Mouse (Mus musculus): ENCODE data around the gene Fam229b. TPM values are rescaled to one million over a fixed set of nuclear protein-coding genes. Genes with fewer than 3 reads are reported as not detected.

Gene Fam229b
- polyA plus RNA-seq (2016; fragmentation: Nextera tagmentation; extraction: Ambion mirVana), result 20.9 and 22.4 TPM in 2 replicates

- Histone ChIP-seq H3K4me2 (replicated peaks) (peak within 1 kb of the TSS; percentile 75), H3K27ac (replicated peaks) (peak within 1 kb of the TSS; percentile 56), H3K27me3 (no peaks in the 10 kb centered on the region), H3K4me3 (peak within 1 kb of the TSS; percentile 79), H3K4me1 (peaks cover 24% of the 10 kb centered on the region), H3K9ac (replicated peaks) (peak within 1 kb of the TSS; percentile 78), H3K9me3 (no peaks in the 10 kb centered on the region), H3K36me3 (peaks cover 18% of the 10 kb centered on the region)
- 5% methylated on average over 47 of the region's 47 CpGs for WGBS
- peak; percentile 94 for ATAC-seq (ENCODE audit: low FRiP score, low read depth)
Observed at GRCm38 (mm10) chr10:39133462-39134310, at the start of gene Fam229b, which contains the start of gene Tube1. Fam229b (minus strand) TSS chr10:39133914. Tube1 (plus strand) TSS chr10:39133976.

GRCm38 (mm10) chr10:39176981-39177380, 43.3 kb upstream of the Fam229b start:
- no peaks in the 10 kb centered on the region for H3K27me3 ChIP-seq
- WGBS, result 90% methylated on average over 5 of the region's 5 CpGs
- no peak for ATAC-seq (ENCODE audit: low FRiP score, low read depth)
- H3K9ac ChIP-seq (replicated peaks), result no peak overlapping the region
- no peak overlapping the region for H3K4me2 ChIP-seq (replicated peaks)
- H3K4me1 ChIP-seq, result peaks cover 8% of the 10 kb centered on the region
- H3K27ac ChIP-seq (replicated peaks), result no peak overlapping the region
- no peaks in the 10 kb centered on the region for H3K9me3 ChIP-seq
- no peak overlapping the region for H3K4me3 ChIP-seq
- no peaks in the 10 kb centered on the region for H3K36me3 ChIP-seq

GRCm38 (mm10) chr10:39173077-39173476, 39.4 kb upstream of the Fam229b start:
- ATAC-seq (ENCODE audit: low FRiP score, low read depth), result no peak
- 50% methylated on average over 13 of the region's 13 CpGs for WGBS
- Histone ChIP-seq H3K36me3 (no peaks in the 10 kb centered on the region), H3K9ac (replicated peaks) (no peak overlapping the region), H3K4me3 (no peak overlapping the region), H3K27me3 (peaks cover 14% of the 10 kb centered on the region), H3K27ac (replicated peaks) (peak overlapping the region; percentile 58), H3K4me1 (peaks cover 20% of the 10 kb centered on the region), H3K4me2 (replicated peaks) (no peak overlapping the region), H3K9me3 (no peaks in the 10 kb centered on the region)

GRCm38 (mm10) chr10:39172540-39172931, 38.8 kb upstream of the Fam229b start:
- Histone ChIP-seq H3K27ac (replicated peaks) (peak overlapping the region; percentile 75), H3K36me3 (no peaks in the 10 kb centered on the region), H3K27me3 (peaks cover 14% of the 10 kb centered on the region), H3K4me3 (no peak overlapping the region), H3K4me1 (peaks cover 20% of the 10 kb centered on the region), H3K4me2 (replicated peaks) (peak overlapping the region; percentile 62), H3K9me3 (no peaks in the 10 kb centered on the region), H3K9ac (replicated peaks) (no peak overlapping the region)
- no peak for ATAC-seq (ENCODE audit: low FRiP score, low read depth)
- WGBS, result 78% methylated on average over 6 of the region's 6 CpGs

GRCm38 (mm10) chr10:39171603-39172539, 38.2 kb upstream of the Fam229b start:
- Histone ChIP-seq H3K4me1 (peaks cover 20% of the 10 kb centered on the region), H3K4me3 (peak overlapping the region; percentile 42), H3K36me3 (no peaks in the 10 kb centered on the region), H3K27me3 (peaks cover 20% of the 10 kb centered on the region), H3K9me3 (no peaks in the 10 kb centered on the region), H3K9ac (replicated peaks) (peak overlapping the region; percentile 52), H3K4me2 (replicated peaks) (peak overlapping the region; percentile 62), H3K27ac (replicated peaks) (peak overlapping the region; percentile 94)
- WGBS, result 6% methylated on average over 26 of the region's 26 CpGs
- ATAC-seq (ENCODE audit: low FRiP score, low read depth), result peak; percentile 78

GRCm38 (mm10) chr10:39171134-39171533, 37.4 kb upstream of the Fam229b start:
- Histone ChIP-seq H3K36me3 (no peaks in the 10 kb centered on the region), H3K4me3 (peak overlapping the region; percentile 42), H3K4me2 (replicated peaks) (peak overlapping the region; percentile 62), H3K9ac (replicated peaks) (peak overlapping the region; percentile 52), H3K27me3 (peaks cover 27% of the 10 kb centered on the region), H3K4me1 (peaks cover 20% of the 10 kb centered on the region), H3K9me3 (no peaks in the 10 kb centered on the region), H3K27ac (replicated peaks) (peak overlapping the region; percentile 94)
- WGBS, result under 1% methylated on average over 19 of the region's 19 CpGs
- ATAC-seq (ENCODE audit: low FRiP score, low read depth), result peak; percentile 91

GRCm38 (mm10) chr10:39170706-39171105, 37.0 kb upstream of the Fam229b start:
- peak; percentile 12; the same call in 1 of the 2 replicates for ATAC-seq (ENCODE audit: low FRiP score, low read depth)
- peaks cover 20% of the 10 kb centered on the region for H3K4me1 ChIP-seq
- H3K36me3 ChIP-seq, result no peaks in the 10 kb centered on the region
- H3K27me3 ChIP-seq, result peaks cover 27% of the 10 kb centered on the region
- H3K9ac ChIP-seq (replicated peaks), result 0 out of 2 replicates have a peak overlapping the region, but pooled peaks have one; percentile 16
- no peaks in the 10 kb centered on the region for H3K9me3 ChIP-seq
- peak overlapping the region; percentile 62 for H3K4me2 ChIP-seq (replicated peaks)
- no peak overlapping the region for H3K27ac ChIP-seq (replicated peaks)
- 12% methylated on average over 6 of the region's 6 CpGs for WGBS
- H3K4me3 ChIP-seq, result no peak overlapping the region

GRCm38 (mm10) chr10:39170181-39170580, 36.5 kb upstream of the Fam229b start:
- Histone ChIP-seq H3K4me2 (replicated peaks) (peak overlapping the region; percentile 62), H3K36me3 (no peaks in the 10 kb centered on the region), H3K27me3 (peaks cover 27% of the 10 kb centered on the region), H3K27ac (replicated peaks) (no peak overlapping the region), H3K9me3 (no peaks in the 10 kb centered on the region), H3K9ac (replicated peaks) (no peak overlapping the region), H3K4me3 (no peak overlapping the region), H3K4me1 (peaks cover 23% of the 10 kb centered on the region)
- 9% methylated on average over 8 of the region's 8 CpGs for WGBS
- no peak for ATAC-seq (ENCODE audit: low FRiP score, low read depth)

GRCm38 (mm10) chr10:39169642-39170041, 35.9 kb upstream of the Fam229b start:
- H3K4me2 ChIP-seq (replicated peaks), result 0 out of 2 replicates have a peak overlapping the region, but pooled peaks have one; percentile 62
- H3K27me3 ChIP-seq, result peaks cover 27% of the 10 kb centered on the region
- H3K4me3 ChIP-seq, result no peak overlapping the region
- H3K27ac ChIP-seq (replicated peaks), result no peak overlapping the region
- H3K9ac ChIP-seq (replicated peaks), result no peak overlapping the region
- no peaks in the 10 kb centered on the region for H3K9me3 ChIP-seq
- WGBS, result 57% methylated on average over 9 of the region's 9 CpGs
- ATAC-seq (ENCODE audit: low FRiP score, low read depth), result no peak
- H3K36me3 ChIP-seq, result no peaks in the 10 kb centered on the region
- H3K4me1 ChIP-seq, result peaks cover 23% of the 10 kb centered on the region

GRCm38 (mm10) chr10:39167611-39168010, 33.9 kb upstream of the Fam229b start:
- no peak overlapping the region for H3K4me3 ChIP-seq
- no peak overlapping the region for H3K9ac ChIP-seq (replicated peaks)
- H3K4me1 ChIP-seq, result peaks cover 21% of the 10 kb centered on the region
- no peaks in the 10 kb centered on the region for H3K36me3 ChIP-seq
- peaks cover 27% of the 10 kb centered on the region for H3K27me3 ChIP-seq
- ATAC-seq (ENCODE audit: low FRiP score, low read depth), result no peak
- WGBS, result 81% methylated on average over 11 of the region's 11 CpGs
- no peak overlapping the region for H3K4me2 ChIP-seq (replicated peaks)
- H3K27ac ChIP-seq (replicated peaks), result no peak overlapping the region
- no peaks in the 10 kb centered on the region for H3K9me3 ChIP-seq

- Histone ChIP-seq H3K4me1 (peaks cover 12% of the 10 kb centered on the region), H3K9me3 (no peaks in the 10 kb centered on the region), H3K36me3 (no peaks in the 10 kb centered on the region), H3K4me2 (replicated peaks) (peak overlapping the region; percentile 34), H3K4me3 (peak overlapping the region; percentile 4; the same call in 1 of the 2 replicates), H3K27me3 (peaks cover 27% of the 10 kb centered on the region), H3K27ac (replicated peaks) (no peak overlapping the region), H3K9ac (replicated peaks) (no peak overlapping the region)
- whole genome bisulfite sequencing, result 21% methylated on average over 11 of the region's 11 CpGs
- no peak for ATAC-seq (ENCODE audit: low FRiP score, low read depth)
Observed at GRCm38 (mm10) chr10:39165632-39166115, 32.0 kb upstream of the Fam229b start.
